Mouse (Mus musculus): Measurements from ENCODE around the gene Vsig4. TPM values are rescaled to one million over a fixed set of nuclear protein-coding genes. Genes with fewer than 3 reads are reported as not detected.
A peak's percentile ranks its signal among the peaks of the same experiment; 100 is the strongest.

Gene Vsig4
- total RNA-seq (2021) (under 1 TPM; 0.77 to 0.89 TPM), polyA plus RNA-seq (2012; rRNA removed) (0.96 and 1.9 TPM in 2 replicates)
- long read RNA-seq, partial matches to known transcripts, result 0 of 1 reads
- long read RNA-seq, other reads (novel, unspliced or antisense), result 0 of 1 reads

- WGBS, result 88% methylated on average over 3 of the region's 3 CpGs
Observed at GRCm38 (mm10) chrX:96293338-96293737, at the start of gene Vsig4. Gene Vsig4, minus strand, starts transcription at chrX:96293438.

DNA sequence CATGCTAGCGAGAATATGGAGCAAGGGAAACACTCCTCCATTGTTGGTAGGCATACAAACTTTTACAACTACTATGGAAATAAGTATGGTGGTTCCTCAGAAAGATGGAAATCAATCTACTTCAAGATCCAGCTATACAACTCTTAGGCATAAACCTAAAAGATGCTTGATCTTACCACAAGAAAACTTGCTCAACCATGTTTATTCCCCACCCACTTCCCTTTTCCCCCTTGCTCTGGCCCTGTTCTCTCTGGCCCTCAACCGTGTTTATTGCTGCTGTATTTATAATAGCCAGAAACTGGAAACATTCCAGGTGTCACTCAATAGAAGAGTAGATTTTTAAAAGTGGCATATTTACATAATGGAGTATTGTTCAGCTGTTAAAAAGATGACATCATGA, 45.9 kb upstream of the Vsig4 start:
- Histone ChIP-seq H3K4me1 (ENCODE audit: control insufficient read depth, insufficient read depth, low read length) (no peaks in the 10 kb centered on the region), H3K9ac (ENCODE audit: low read depth, low read length) (no peak overlapping the region), H3K36me3 (ENCODE audit: control insufficient read depth, insufficient read depth, low read length) (no peaks in the 10 kb centered on the region), H3K4me3 (no peak overlapping the region), H3K79me2 (replicated peaks; ENCODE audit: control insufficient read depth, insufficient read depth, low read length) (no peaks in the 10 kb centered on the region), H3K27ac (no peak overlapping the region), H3K27me3 (ENCODE audit: control insufficient read depth, insufficient read depth, low read length) (no peaks in the 10 kb centered on the region)
- no peak for DNase-seq
- WGBS, result 44% methylated on average over 2 of the region's 2 CpGs
- intact Hi-C loops (cut with DNase I), result no loop called here
- TF ChIP-seq EP300 (IDR thresholded peaks at IDR 0.05; ENCODE audit: insufficient read depth, low read depth, low read length), result no peak
- no peak for TF ChIP-seq CTCF (IDR thresholded peaks at IDR 0.05)
- TF ChIP-seq POLR2A (IDR thresholded peaks at IDR 0.05; ENCODE audit: insufficient read depth, low read depth, low read length), result no peak

More at GRCm38 (mm10) chrX:96293338-96293737, at the start of gene Vsig4:
- DNase-seq, result no peak
- H3K36me3 ChIP-seq (ENCODE audit: control insufficient read depth, insufficient read depth, low read length), result no peaks in the 10 kb centered on the region
- no peak within 1 kb of the TSS for H3K4me3 ChIP-seq
- intact Hi-C loops (cut with DNase I), result no loop called here
- no peak within 1 kb of the TSS for H3K9ac ChIP-seq (ENCODE audit: low read depth, low read length)
- no peaks in the 10 kb centered on the region for H3K79me2 ChIP-seq (replicated peaks; ENCODE audit: control insufficient read depth, insufficient read depth, low read length)
- H3K4me1 ChIP-seq (ENCODE audit: control insufficient read depth, insufficient read depth, low read length), result no peaks in the 10 kb centered on the region
- TF ChIP-seq POLR2A (IDR thresholded peaks at IDR 0.05; ENCODE audit: insufficient read depth, low read depth, low read length) (no peak), EP300 (IDR thresholded peaks at IDR 0.05; ENCODE audit: insufficient read depth, low read depth, low read length) (no peak), CTCF (IDR thresholded peaks at IDR 0.05) (no peak)
- H3K27me3 ChIP-seq (ENCODE audit: control insufficient read depth, insufficient read depth, low read length), result no peaks in the 10 kb centered on the region
- no peak within 1 kb of the TSS for H3K27ac ChIP-seq

- no peak overlapping the region for H3K4me3 ChIP-seq
- TF ChIP-seq POLR2A (IDR thresholded peaks at IDR 0.05; ENCODE audit: insufficient read depth, low read depth, low read length), result no peak
- no peak for TF ChIP-seq EP300 (IDR thresholded peaks at IDR 0.05; ENCODE audit: insufficient read depth, low read depth, low read length)
- peak; percentile 60 for TF ChIP-seq CTCF (IDR thresholded peaks at IDR 0.05)
- no peak overlapping the region for H3K9ac ChIP-seq (ENCODE audit: low read depth, low read length)
- intact Hi-C loops (cut with DNase I), result loop anchor here (5.0 kb wide), 1 partner anchor 322 kb away; no protein-coding TSS in a partner anchor
- no peaks in the 10 kb centered on the region for H3K36me3 ChIP-seq (ENCODE audit: control insufficient read depth, insufficient read depth, low read length)
- no peaks in the 10 kb centered on the region for H3K4me1 ChIP-seq (ENCODE audit: control insufficient read depth, insufficient read depth, low read length)
- no peak overlapping the region for H3K27ac ChIP-seq
- no peaks in the 10 kb centered on the region for H3K79me2 ChIP-seq (replicated peaks; ENCODE audit: control insufficient read depth, insufficient read depth, low read length)
- WGBS, result 41% methylated on average over 4 of the region's 4 CpGs
- no peak for DNase-seq
- H3K27me3 ChIP-seq (ENCODE audit: control insufficient read depth, insufficient read depth, low read length), result no peaks in the 10 kb centered on the region
Observed at GRCm38 (mm10) chrX:96329764-96330163, 36.5 kb upstream of the Vsig4 start.

DNA sequence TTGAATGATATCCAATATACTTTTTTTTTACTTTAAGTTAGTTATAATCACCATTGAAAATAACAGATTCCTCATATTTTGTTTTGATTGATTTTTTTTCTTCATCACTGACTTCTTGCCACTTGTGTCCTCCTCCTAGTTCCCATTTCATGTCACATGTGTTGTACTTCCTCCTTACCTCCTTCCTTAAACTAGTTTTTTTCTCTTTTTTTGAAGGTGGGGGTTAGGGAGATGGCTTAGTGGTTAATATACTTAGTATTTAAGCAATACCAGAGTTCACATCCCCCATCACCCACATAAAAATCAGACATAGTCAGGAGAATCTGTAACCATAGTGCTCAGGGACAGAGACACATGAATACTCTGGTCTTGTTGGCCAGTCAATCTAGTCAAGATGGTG, 36.7 kb downstream of the Vsig4 start:
- TF ChIP-seq CTCF (IDR thresholded peaks at IDR 0.05) (no peak), POLR2A (IDR thresholded peaks at IDR 0.05; ENCODE audit: insufficient read depth, low read depth, low read length) (no peak), EP300 (IDR thresholded peaks at IDR 0.05; ENCODE audit: insufficient read depth, low read depth, low read length) (no peak)
- DNase-seq, result no peak
- intact Hi-C loops (cut with DNase I), result no loop called here
- Histone ChIP-seq H3K4me3 (no peak overlapping the region), H3K4me1 (ENCODE audit: control insufficient read depth, insufficient read depth, low read length) (no peaks in the 10 kb centered on the region), H3K9ac (ENCODE audit: low read depth, low read length) (no peak overlapping the region), H3K27ac (no peak overlapping the region), H3K27me3 (ENCODE audit: control insufficient read depth, insufficient read depth, low read length) (no peaks in the 10 kb centered on the region), H3K79me2 (replicated peaks; ENCODE audit: control insufficient read depth, insufficient read depth, low read length) (no peaks in the 10 kb centered on the region), H3K36me3 (ENCODE audit: control insufficient read depth, insufficient read depth, low read length) (no peaks in the 10 kb centered on the region)

DNA sequence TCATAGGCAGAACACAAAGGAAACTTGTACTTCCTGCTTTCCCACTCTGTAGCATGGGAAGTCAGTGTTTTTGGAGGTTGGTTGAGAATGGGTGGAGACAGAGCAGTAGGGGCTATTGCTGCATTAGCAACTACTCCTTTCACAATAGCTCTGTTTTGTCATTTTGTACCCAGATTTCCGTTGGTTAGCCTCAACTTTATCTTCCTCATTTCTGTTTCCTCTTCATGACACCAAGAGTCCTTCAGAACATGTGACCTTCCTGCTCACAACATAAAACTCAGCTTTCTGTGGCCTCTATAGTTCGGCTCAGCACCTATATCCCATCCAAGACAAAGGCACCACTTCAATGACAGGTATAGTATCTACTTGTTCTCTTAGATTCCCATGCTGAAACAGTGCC, 53.6 kb downstream of the Vsig4 start:
- H3K4me1 ChIP-seq (ENCODE audit: control insufficient read depth, insufficient read depth, low read length), result no peaks in the 10 kb centered on the region
- H3K27ac ChIP-seq, result no peak overlapping the region
- intact Hi-C loops (cut with DNase I), result no loop called here
- TF ChIP-seq CTCF (IDR thresholded peaks at IDR 0.05), result no peak
- no peak for TF ChIP-seq EP300 (IDR thresholded peaks at IDR 0.05; ENCODE audit: insufficient read depth, low read depth, low read length)
- peak; percentile 33; the same call in 1 of the 2 replicates for TF ChIP-seq POLR2A (IDR thresholded peaks at IDR 0.05; ENCODE audit: insufficient read depth, low read depth, low read length)
- no peak overlapping the region for H3K4me3 ChIP-seq
- 48% methylated on average over 2 of the region's 2 CpGs for WGBS
- H3K36me3 ChIP-seq (ENCODE audit: control insufficient read depth, insufficient read depth, low read length), result no peaks in the 10 kb centered on the region
- no peak overlapping the region for H3K9ac ChIP-seq (ENCODE audit: low read depth, low read length)
- DNase-seq, result peak in 1 of 2 experiments; percentile 8
- H3K27me3 ChIP-seq (ENCODE audit: control insufficient read depth, insufficient read depth, low read length), result no peaks in the 10 kb centered on the region
- no peaks in the 10 kb centered on the region for H3K79me2 ChIP-seq (replicated peaks; ENCODE audit: control insufficient read depth, insufficient read depth, low read length)

DNA sequence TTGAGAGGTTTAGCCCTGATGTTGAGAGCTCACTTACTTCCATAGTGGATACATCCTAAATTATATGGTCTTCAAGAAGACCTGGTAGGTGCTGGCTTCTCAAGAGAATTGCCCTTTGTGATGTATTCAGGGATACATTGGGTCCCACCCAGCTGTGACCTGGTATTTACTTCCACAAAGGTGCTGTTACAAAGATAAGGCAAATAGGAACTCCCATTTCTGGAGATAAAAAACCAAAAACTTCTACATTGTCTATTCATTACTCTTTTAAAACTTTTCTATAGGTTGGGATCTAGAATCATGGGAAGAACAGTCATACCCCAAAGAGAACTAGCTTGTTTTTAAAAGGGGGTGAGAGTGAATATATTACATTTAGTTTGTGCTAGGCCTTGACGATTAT, 54.2 kb downstream of the Vsig4 start:
- intact Hi-C loops (cut with DNase I), result no loop called here
- no peak for TF ChIP-seq CTCF (IDR thresholded peaks at IDR 0.05)
- TF ChIP-seq EP300 (IDR thresholded peaks at IDR 0.05; ENCODE audit: insufficient read depth, low read depth, low read length), result no peak
- TF ChIP-seq POLR2A (IDR thresholded peaks at IDR 0.05; ENCODE audit: insufficient read depth, low read depth, low read length), result no peak
- H3K9ac ChIP-seq (ENCODE audit: low read depth, low read length), result no peak overlapping the region
- no peak overlapping the region for H3K27ac ChIP-seq
- H3K36me3 ChIP-seq (ENCODE audit: control insufficient read depth, insufficient read depth, low read length), result no peaks in the 10 kb centered on the region
- H3K27me3 ChIP-seq (ENCODE audit: control insufficient read depth, insufficient read depth, low read length), result no peaks in the 10 kb centered on the region
- no peak overlapping the region for H3K4me3 ChIP-seq
- no peak for DNase-seq
- H3K79me2 ChIP-seq (replicated peaks; ENCODE audit: control insufficient read depth, insufficient read depth, low read length), result no peaks in the 10 kb centered on the region
- H3K4me1 ChIP-seq (ENCODE audit: control insufficient read depth, insufficient read depth, low read length), result no peaks in the 10 kb centered on the region
- WGBS, result 59% methylated on average over 1 of the region's 1 CpGs

Data from heart, adult 2 months (tissue).